Mouse (Mus musculus) T-helper 1 cell (primary cell): ENCODE results near the gene Igfbp4.

ENCODE experiments used
- in situ Hi-C: fragments of 300-600 bp; cut with MboI, MseI; formaldehyde crosslinking; loops from one replicate; pipeline ENCODE4 v1.15.1; 2025; ENCODE audit warnings: high pct_unique_total_duplicates

Igfbp4 gene

GRCm38 (mm10) chr11:99080902-99081543 lies 40.0 kb downstream of the Igfbp4 start:
- in situ Hi-C loops = loop anchor here (25.0 kb wide), 1 partner anchor 956 kb away; the partner anchor contains the start of genes Krt33b and Krt34

- in situ Hi-C loops = loop anchor here (25.0 kb wide), 1 partner anchor 956 kb away; the partner anchor contains the start of genes Krt33b and Krt34
Observed at GRCm38 (mm10) chr11:99081566-99081965, 40.5 kb downstream of the Igfbp4 start.

- in situ Hi-C loops = loop anchor here (25.0 kb wide), 1 partner anchor 955 kb away; the partner anchor contains the start of genes Krt33b and Krt34
Observed at GRCm38 (mm10) chr11:99082098-99082497, 41.1 kb downstream of the Igfbp4 start.

GRCm38 (mm10) chr11:99083516-99083915 lies 42.5 kb downstream of the Igfbp4 start:
- in situ Hi-C loops = loop anchor here (25.0 kb wide), 1 partner anchor 954 kb away; the partner anchor contains the start of genes Krt33b and Krt34

GRCm38 (mm10) chr11:99084366-99084765 lies 43.3 kb downstream of the Igfbp4 start:
- in situ Hi-C loops = loop anchor here (25.0 kb wide), 1 partner anchor 953 kb away; the partner anchor contains the start of genes Krt33b and Krt34

- in situ Hi-C loops = loop anchor here (25.0 kb wide), 1 partner anchor 949 kb away; the partner anchor contains the start of genes Krt33b and Krt34
Observed at GRCm38 (mm10) chr11:99088486-99088885, 47.4 kb downstream of the Igfbp4 start.

GRCm38 (mm10) chr11:99089077-99089601 lies 48.1 kb downstream of the Igfbp4 start, which contains the start of gene Tns4:
Tns4 (minus strand) TSS chr11:99089306.
- in situ Hi-C loops = loop anchor here (25.0 kb wide), 1 partner anchor 948 kb away; the partner anchor contains the start of genes Krt33b and Krt34

- in situ Hi-C loops = loop anchor here (25.0 kb wide), 1 partner anchor 947 kb away; the partner anchor contains the start of genes Krt33b and Krt34
Observed at GRCm38 (mm10) chr11:99090391-99090790, 49.3 kb downstream of the Igfbp4 start.

GRCm38 (mm10) chr11:99091666-99092065 lies 50.6 kb downstream of the Igfbp4 start:
- in situ Hi-C loops = loop anchor here (25.0 kb wide), 1 partner anchor 946 kb away; the partner anchor contains the start of genes Krt33b and Krt34

- in situ Hi-C loops = loop anchor here (25.0 kb wide), 1 partner anchor 944 kb away; the partner anchor contains the start of genes Krt33b and Krt34
Observed at GRCm38 (mm10) chr11:99093740-99094139, 52.7 kb downstream of the Igfbp4 start.

- in situ Hi-C loops = loop anchor here (25.0 kb wide), 1 partner anchor 942 kb away; the partner anchor contains the start of genes Krt33b and Krt34
Observed at GRCm38 (mm10) chr11:99094911-99095676, 54.0 kb downstream of the Igfbp4 start.

GRCm38 (mm10) chr11:99095759-99096158 lies 54.7 kb downstream of the Igfbp4 start:
- in situ Hi-C loops = loop anchor here (25.0 kb wide), 1 partner anchor 942 kb away; the partner anchor contains the start of genes Krt33b and Krt34

GRCm38 (mm10) chr11:99096417-99096816 lies 55.4 kb downstream of the Igfbp4 start:
- in situ Hi-C loops = loop anchor here (25.0 kb wide), 1 partner anchor 941 kb away; the partner anchor contains the start of genes Krt33b and Krt34

GRCm38 (mm10) chr11:99096996-99097774 lies 56.1 kb downstream of the Igfbp4 start:
- in situ Hi-C loops = loop anchor here (25.0 kb wide), 1 partner anchor 940 kb away; the partner anchor contains the start of genes Krt33b and Krt34

GRCm38 (mm10) chr11:99098924-99099323 lies 57.9 kb downstream of the Igfbp4 start:
- in situ Hi-C loops = loop anchor here (25.0 kb wide), 1 partner anchor 938 kb away; the partner anchor contains the start of genes Krt33b and Krt34

- in situ Hi-C loops = loop anchor here (25.0 kb wide), 1 partner anchor 938 kb away; the partner anchor contains the start of genes Krt33b and Krt34
Observed at GRCm38 (mm10) chr11:99099516-99099915, 58.5 kb downstream of the Igfbp4 start.

GRCm38 (mm10) chr11:99100215-99100614 lies 59.2 kb downstream of the Igfbp4 start:
- in situ Hi-C loops = no loop called here

- in situ Hi-C loops = no loop called here
Observed at GRCm38 (mm10) chr11:99101693-99102092, 60.6 kb downstream of the Igfbp4 start.

- in situ Hi-C loops = no loop called here
Observed at GRCm38 (mm10) chr11:99102575-99103270, 61.7 kb downstream of the Igfbp4 start.
